Mouse (Mus musculus): ENCODE measurements at regions not wholly inside any gene's neighbourhood (a gene's known extent, or its start where the extent isn't known, plus 50 kb on each side); places are given as distances from the start of the nearest gene placed in this dataset.
"Not testable (repeated sequence)": the region's sequence is repeated elsewhere in the genome, so short reads cannot be mapped to it uniquely, and the experiment has no call there.

DNA sequence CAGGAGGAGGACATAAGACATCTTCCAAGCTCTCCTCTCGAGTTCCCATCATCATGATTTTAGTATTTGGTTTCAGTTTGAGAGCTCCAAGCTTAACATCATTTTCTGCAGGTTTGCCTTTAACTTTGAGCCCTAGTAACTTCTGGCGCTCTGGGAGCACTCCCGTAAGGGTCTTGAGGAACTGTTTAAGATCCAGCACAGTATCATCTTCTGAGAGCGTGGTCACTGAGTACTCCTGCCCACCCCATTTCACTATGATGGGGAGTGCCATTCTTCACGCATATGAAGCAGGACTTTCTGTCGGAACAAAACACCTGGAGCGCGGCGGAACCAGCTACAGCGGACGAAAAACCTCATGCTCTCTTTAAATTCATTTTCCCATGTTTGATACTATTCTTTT lies 116.2 kb upstream of the Egfr start:
- WGBS: 96% methylated on average over 11 of the region's 11 CpGs
- H3K4me3 ChIP-seq (ENCODE audit: low read length); H3K9me3 ChIP-seq (ENCODE audit: control insufficient read depth, low read length); ATAC-seq; H3K4me1 ChIP-seq (ENCODE audit: control insufficient read depth, insufficient read depth, low read length); H3K9ac ChIP-seq (ENCODE audit: low read depth, low read length); H3K36me3 ChIP-seq (ENCODE audit: control insufficient read depth, insufficient read depth, low read length); H3K4me2 ChIP-seq (ENCODE audit: low read depth, low read length); H3K27ac ChIP-seq (ENCODE audit: low read length); H3K27me3 ChIP-seq (replicated peaks; ENCODE audit: control insufficient read depth, insufficient read depth, low read length): not testable (repeated sequence)

DNA sequence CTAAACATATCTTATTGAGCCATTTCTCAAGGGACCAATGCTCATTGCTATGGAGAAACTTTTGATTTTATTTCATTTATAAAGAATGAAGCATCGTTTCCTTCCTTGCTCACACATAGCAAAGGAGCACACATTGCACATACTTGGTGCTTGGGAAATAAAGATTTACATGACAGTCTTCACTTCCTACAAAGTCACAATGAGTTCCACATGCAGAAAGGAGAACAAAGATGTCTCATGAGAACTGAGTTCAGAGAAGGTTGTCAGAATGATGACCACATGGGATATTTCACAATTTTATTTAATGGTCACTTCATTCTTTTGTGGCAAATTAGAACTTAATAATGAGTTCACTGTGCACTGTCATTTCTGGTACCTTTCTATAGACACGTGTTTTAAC lies 114.3 kb upstream of the Egfr start:
- Histone ChIP-seq H3K27me3 (replicated peaks; ENCODE audit: control insufficient read depth, insufficient read depth, low read length) (no peaks in the 10 kb centered on the region), H3K27ac (ENCODE audit: low read length) (no peak overlapping the region), H3K9me3 (ENCODE audit: control insufficient read depth, low read length) (no peaks in the 10 kb centered on the region), H3K4me3 (ENCODE audit: low read length) (no peak overlapping the region), H3K36me3 (ENCODE audit: control insufficient read depth, insufficient read depth, low read length) (no peaks in the 10 kb centered on the region), H3K4me2 (ENCODE audit: low read depth, low read length) (no peak overlapping the region), H3K4me1 (ENCODE audit: control insufficient read depth, insufficient read depth, low read length) (no peaks in the 10 kb centered on the region), H3K9ac (ENCODE audit: low read depth, low read length) (no peak overlapping the region)
- 85% methylated on average over 2 of the region's 2 CpGs for WGBS
- ATAC-seq: no peak

DNA sequence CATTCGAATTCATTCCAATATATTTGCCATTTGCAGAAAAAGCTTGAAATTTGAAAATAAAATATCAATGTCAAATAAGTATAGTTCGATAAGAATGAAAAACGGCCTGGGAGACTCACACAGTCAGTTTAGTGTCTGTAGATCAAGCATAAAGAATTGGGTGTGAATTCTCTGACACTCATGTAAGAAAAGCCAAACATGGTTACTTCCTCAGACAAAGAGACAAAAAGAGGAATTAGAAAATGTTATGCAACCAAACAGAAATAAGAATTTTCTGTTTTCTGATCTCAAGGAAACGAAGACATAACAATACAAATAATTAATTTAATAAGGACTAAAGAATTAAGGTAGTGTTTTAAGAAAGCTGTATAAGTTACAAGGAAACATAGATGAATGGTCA lies 113.7 kb upstream of the Egfr start:
- Histone ChIP-seq H3K36me3 (ENCODE audit: control insufficient read depth, insufficient read depth, low read length) (no peaks in the 10 kb centered on the region), H3K4me1 (ENCODE audit: control insufficient read depth, insufficient read depth, low read length) (no peaks in the 10 kb centered on the region), H3K4me2 (ENCODE audit: low read depth, low read length) (no peak overlapping the region), H3K27me3 (replicated peaks; ENCODE audit: control insufficient read depth, insufficient read depth, low read length) (no peaks in the 10 kb centered on the region), H3K9ac (ENCODE audit: low read depth, low read length) (no peak overlapping the region), H3K4me3 (ENCODE audit: low read length) (no peak overlapping the region), H3K9me3 (ENCODE audit: control insufficient read depth, low read length) (no peaks in the 10 kb centered on the region), H3K27ac (ENCODE audit: low read length) (no peak overlapping the region)
- 87% methylated on average over 4 of the region's 4 CpGs for WGBS
- ATAC-seq: no peak

DNA sequence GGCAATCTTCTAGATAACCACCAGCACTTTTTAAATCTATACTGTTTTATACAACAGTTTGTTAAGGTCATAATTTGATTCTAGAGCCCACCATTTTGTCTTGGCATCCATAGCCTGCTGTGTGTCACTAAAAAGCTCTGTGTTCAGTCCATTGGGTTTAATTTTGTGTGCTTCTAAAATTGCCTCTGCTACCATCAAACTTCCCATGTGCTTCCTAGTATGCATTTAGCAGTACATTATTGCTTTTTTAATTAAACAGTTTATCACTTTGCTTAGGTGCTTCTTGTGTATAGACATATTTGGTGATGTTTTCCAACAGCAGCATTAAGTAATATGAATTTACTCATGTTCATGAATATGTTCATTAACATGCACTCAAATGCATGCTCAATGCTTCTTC lies 102.4 kb upstream of the Egfr start:
- no peaks in the 10 kb centered on the region for H3K27me3 ChIP-seq (replicated peaks; ENCODE audit: control insufficient read depth, insufficient read depth, low read length)
- H3K9me3 ChIP-seq (ENCODE audit: control insufficient read depth, low read length): no peaks in the 10 kb centered on the region
- H3K4me3 ChIP-seq (ENCODE audit: low read length): no peak overlapping the region
- ATAC-seq: no peak
- H3K4me2 ChIP-seq (ENCODE audit: low read depth, low read length): no peak overlapping the region
- no peak overlapping the region for H3K27ac ChIP-seq (ENCODE audit: low read length)
- no peaks in the 10 kb centered on the region for H3K36me3 ChIP-seq (ENCODE audit: control insufficient read depth, insufficient read depth, low read length)
- H3K4me1 ChIP-seq (ENCODE audit: control insufficient read depth, insufficient read depth, low read length): no peaks in the 10 kb centered on the region
- H3K9ac ChIP-seq (ENCODE audit: low read depth, low read length): no peak overlapping the region

DNA sequence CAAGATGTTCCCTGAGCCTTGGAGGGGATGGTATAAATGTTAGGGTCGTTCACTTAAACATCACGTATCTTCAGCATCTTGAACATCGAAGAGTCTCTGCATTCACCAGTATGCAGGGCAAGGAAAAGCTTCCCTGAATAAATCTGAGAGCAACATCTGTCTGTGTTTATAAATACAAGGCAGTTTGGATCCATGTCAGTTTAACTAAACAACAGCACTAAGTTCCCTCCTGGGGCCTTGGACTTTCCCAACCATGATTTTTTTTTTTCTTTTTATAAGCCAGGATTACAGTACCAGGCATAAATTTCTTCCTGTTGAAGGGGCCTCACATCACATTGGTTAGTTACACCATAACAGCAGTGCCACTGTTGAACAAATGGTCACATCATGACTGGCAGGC lies 88.2 kb upstream of the Egfr start:
- no peaks in the 10 kb centered on the region for H3K9me3 ChIP-seq (ENCODE audit: control insufficient read depth, low read length)
- 76% methylated on average over 3 of the region's 3 CpGs for WGBS
- ATAC-seq: 0 out of 2 replicates have a peak, but pooled peaks have one; percentile 36

DNA sequence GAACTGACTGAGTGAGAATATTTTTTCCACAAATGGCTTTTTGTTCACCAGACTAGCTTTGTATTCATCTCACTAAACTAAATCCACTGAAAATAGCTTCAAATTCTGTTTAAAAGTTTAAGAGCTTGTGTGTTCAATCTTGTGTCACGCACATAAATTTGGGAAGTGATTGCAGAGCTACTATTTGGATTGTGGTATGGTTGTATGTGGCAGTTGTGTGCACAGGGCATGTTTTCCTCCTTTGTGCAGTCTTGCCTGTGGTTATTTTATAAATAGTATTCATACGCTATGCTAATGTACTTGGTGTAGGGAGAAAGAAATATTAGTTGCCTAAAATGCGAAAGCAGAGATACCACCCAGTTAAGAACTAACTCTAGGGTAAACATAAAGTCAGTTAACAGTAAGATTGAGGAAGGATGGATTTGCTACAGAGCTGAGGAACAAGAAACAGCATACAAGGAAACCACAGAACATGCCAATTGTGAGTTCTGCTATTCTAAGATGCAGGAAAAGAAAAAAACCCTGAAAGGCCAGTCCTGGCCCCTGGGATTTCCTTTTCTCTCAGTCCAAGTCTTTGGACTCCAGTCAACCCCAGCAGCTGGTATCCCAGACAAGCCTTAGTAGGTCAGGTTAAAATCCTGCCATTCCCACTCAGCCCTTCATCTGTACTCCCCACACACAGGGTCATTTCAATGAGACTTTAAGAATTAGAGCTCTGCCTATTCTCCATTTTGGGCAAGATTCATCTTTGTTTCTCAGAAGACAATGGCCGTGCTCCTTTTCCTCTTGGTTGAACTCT lies 82.4 kb upstream of the Egfr start:
- Histone ChIP-seq H3K4me3 (ENCODE audit: low read length) (no peak overlapping the region), H3K4me1 (ENCODE audit: control insufficient read depth, insufficient read depth, low read length) (no peaks in the 10 kb centered on the region), H3K36me3 (ENCODE audit: control insufficient read depth, insufficient read depth, low read length) (no peaks in the 10 kb centered on the region), H3K27ac (ENCODE audit: low read length) (no peak overlapping the region; the same call in 1 of the 2 replicates), H3K9me3 (ENCODE audit: control insufficient read depth, low read length) (no peaks in the 10 kb centered on the region), H3K4me2 (ENCODE audit: low read depth, low read length) (no peak overlapping the region), H3K9ac (ENCODE audit: low read depth, low read length) (no peak overlapping the region), H3K27me3 (replicated peaks; ENCODE audit: control insufficient read depth, insufficient read depth, low read length) (no peaks in the 10 kb centered on the region)
- 87% methylated on average over 4 of the region's 4 CpGs for WGBS
- no peak for ATAC-seq

More for the DNA sequence above, 88.2 kb upstream of the Egfr start:
- Histone ChIP-seq H3K27me3 (replicated peaks; ENCODE audit: control insufficient read depth, insufficient read depth, low read length) (no peaks in the 10 kb centered on the region), H3K4me2 (ENCODE audit: low read depth, low read length) (no peak overlapping the region), H3K4me3 (ENCODE audit: low read length) (no peak overlapping the region), H3K4me1 (ENCODE audit: control insufficient read depth, insufficient read depth, low read length) (no peaks in the 10 kb centered on the region), H3K9ac (ENCODE audit: low read depth, low read length) (no peak overlapping the region), H3K27ac (ENCODE audit: low read length) (peak overlapping the region; percentile 30; the same call in 1 of the 2 replicates), H3K36me3 (ENCODE audit: control insufficient read depth, insufficient read depth, low read length) (no peaks in the 10 kb centered on the region)

DNA sequence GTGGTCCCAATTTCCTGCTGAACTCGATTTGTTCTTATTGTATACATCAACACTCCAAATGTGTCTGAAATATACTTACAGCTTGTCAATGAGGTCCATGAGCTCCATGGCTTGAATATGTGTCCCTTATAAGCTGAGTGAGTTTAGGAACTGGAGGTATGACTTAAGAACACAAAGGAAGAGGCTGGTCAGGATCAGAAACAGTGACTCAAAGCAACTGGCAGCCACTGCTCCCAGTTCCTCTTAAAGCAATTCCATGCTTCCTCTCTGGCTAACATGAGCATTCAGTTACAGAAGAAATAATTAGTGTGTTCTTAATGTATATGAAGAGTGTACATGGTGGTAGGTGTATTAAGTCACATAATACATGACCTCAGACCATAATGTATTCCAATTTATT lies 81.7 kb upstream of the Egfr start:
- H3K9me3 ChIP-seq (ENCODE audit: control insufficient read depth, low read length): no peaks in the 10 kb centered on the region
- H3K9ac ChIP-seq (ENCODE audit: low read depth, low read length): no peak overlapping the region
- no peak for ATAC-seq
- no peaks in the 10 kb centered on the region for H3K36me3 ChIP-seq (ENCODE audit: control insufficient read depth, insufficient read depth, low read length)
- no peaks in the 10 kb centered on the region for H3K27me3 ChIP-seq (replicated peaks; ENCODE audit: control insufficient read depth, insufficient read depth, low read length)
- WGBS: 61% methylated on average over 1 of the region's 1 CpGs
- H3K4me2 ChIP-seq (ENCODE audit: low read depth, low read length): no peak overlapping the region
- H3K4me1 ChIP-seq (ENCODE audit: control insufficient read depth, insufficient read depth, low read length): no peaks in the 10 kb centered on the region
- H3K27ac ChIP-seq (ENCODE audit: low read length): no peak overlapping the region
- no peak overlapping the region for H3K4me3 ChIP-seq (ENCODE audit: low read length)

DNA sequence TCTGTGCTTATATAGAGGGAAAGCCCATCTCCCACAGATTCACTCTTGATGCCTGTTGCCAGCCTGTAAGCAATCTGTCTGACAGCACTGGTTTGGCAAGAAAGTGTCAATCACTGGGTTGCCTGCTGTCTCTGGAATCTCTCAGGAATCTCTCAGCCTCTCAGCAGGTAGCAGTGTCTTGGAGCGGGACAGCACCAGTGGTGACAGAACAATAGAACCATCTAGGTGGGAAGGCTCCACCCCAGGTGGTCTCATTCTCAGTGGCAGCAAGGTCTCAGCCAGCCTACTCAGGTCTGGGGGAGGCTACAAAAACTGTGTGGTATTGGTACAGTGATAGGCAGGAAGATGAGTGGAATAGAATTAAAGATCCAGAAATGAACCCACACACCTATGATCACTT lies 76.1 kb upstream of the Egfr start:
- not testable (repeated sequence) for H3K9me3 ChIP-seq (ENCODE audit: control insufficient read depth, low read length); H3K4me2 ChIP-seq (ENCODE audit: low read depth, low read length); H3K27me3 ChIP-seq (replicated peaks; ENCODE audit: control insufficient read depth, insufficient read depth, low read length); H3K4me1 ChIP-seq (ENCODE audit: control insufficient read depth, insufficient read depth, low read length); ATAC-seq; H3K36me3 ChIP-seq (ENCODE audit: control insufficient read depth, insufficient read depth, low read length); H3K4me3 ChIP-seq (ENCODE audit: low read length); H3K27ac ChIP-seq (ENCODE audit: low read length); H3K9ac ChIP-seq (ENCODE audit: low read depth, low read length)
- 46% methylated on average over 1 of the region's 1 CpGs for WGBS

DNA sequence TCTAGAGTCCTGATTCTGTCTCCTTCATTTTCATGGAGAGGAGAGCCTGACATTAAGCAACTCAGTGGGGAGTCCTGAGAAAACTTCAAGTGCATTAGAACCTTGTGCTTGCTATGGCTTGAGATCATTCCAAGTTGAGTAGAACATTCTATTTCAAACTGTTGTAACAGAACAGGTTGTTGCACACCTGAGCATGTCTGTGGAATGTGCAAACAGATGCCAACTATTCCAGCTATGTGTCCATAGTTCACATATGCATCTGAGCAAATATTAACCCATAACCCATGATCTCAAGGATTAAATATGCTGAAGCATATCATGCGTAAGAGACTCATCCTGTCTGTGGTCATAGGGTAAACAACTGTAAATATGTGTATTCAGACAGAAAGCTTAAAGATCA lies 68.5 kb upstream of the Egfr start:
- Histone ChIP-seq H3K4me2 (ENCODE audit: low read depth, low read length) (no peak overlapping the region), H3K4me1 (ENCODE audit: control insufficient read depth, insufficient read depth, low read length) (no peaks in the 10 kb centered on the region), H3K9me3 (ENCODE audit: control insufficient read depth, low read length) (no peaks in the 10 kb centered on the region), H3K36me3 (ENCODE audit: control insufficient read depth, insufficient read depth, low read length) (no peaks in the 10 kb centered on the region), H3K27me3 (replicated peaks; ENCODE audit: control insufficient read depth, insufficient read depth, low read length) (no peaks in the 10 kb centered on the region), H3K9ac (ENCODE audit: low read depth, low read length) (no peak overlapping the region), H3K4me3 (ENCODE audit: low read length) (no peak overlapping the region), H3K27ac (ENCODE audit: low read length) (no peak overlapping the region)
- no peak for ATAC-seq
- WGBS: 67% methylated on average over 1 of the region's 1 CpGs

DNA sequence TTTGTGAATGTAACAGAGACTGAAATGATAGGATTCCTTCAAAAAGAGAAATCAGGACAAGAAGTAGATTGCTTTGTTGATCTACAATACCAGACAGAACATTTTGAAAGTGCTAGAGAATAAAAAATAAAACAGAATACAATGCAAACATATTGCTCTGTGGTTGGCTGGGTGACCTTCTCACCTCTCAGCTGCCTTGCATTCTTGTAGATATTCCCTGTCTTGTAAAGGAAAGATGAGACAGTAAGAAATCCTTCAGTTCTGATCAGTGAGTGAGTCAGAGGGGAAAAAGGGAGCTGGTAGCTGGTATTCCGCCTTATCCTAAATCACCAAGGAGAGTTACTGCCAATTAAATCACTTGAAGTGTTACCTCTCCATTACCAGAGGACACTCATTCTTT lies 56.4 kb upstream of the Egfr start:
- Histone ChIP-seq H3K27ac (ENCODE audit: low read length) (no peak overlapping the region), H3K27me3 (replicated peaks; ENCODE audit: control insufficient read depth, insufficient read depth, low read length) (no peaks in the 10 kb centered on the region), H3K36me3 (ENCODE audit: control insufficient read depth, insufficient read depth, low read length) (no peaks in the 10 kb centered on the region), H3K9me3 (ENCODE audit: control insufficient read depth, low read length) (no peaks in the 10 kb centered on the region), H3K4me3 (ENCODE audit: low read length) (no peak overlapping the region), H3K9ac (ENCODE audit: low read depth, low read length) (no peak overlapping the region), H3K4me2 (ENCODE audit: low read depth, low read length) (no peak overlapping the region), H3K4me1 (ENCODE audit: control insufficient read depth, insufficient read depth, low read length) (peaks cover 5% of the 10 kb centered on the region; the same call in 1 of the 2 replicates)
- no peak for ATAC-seq
- 93% methylated on average over 1 of the region's 1 CpGs for WGBS

Data from intestine, embryonic 16.5 days (tissue).